Mouse (Mus musculus) heart, postnatal 36 days (tissue): Measurements from ENCODE around the gene Nfic. TPM values are rescaled to one million over a fixed set of nuclear protein-coding genes. Genes with fewer than 3 reads are reported as not detected.

ENCODE experiments used
- DNase-seq, 2 experiments: peaks; one replicate each; pipeline ENCODE4 v3.0.0; 2021 to 2022
- intact Hi-C: fragments of 180-260 bp; cut with DNase I; formaldehyde crosslinking; loops from one replicate; pipeline ENCODE4 v1.15.1; 2025
- total RNA-seq, 2 experiments: library from RNA; stranded (reverse); gene quantifications; 2 replicates each; pipeline ENCODE4 v1.2.3; 2021

Nfic gene
- 100 to 1,000 TPM; 115 to 133 TPM for total RNA-seq

DNA sequence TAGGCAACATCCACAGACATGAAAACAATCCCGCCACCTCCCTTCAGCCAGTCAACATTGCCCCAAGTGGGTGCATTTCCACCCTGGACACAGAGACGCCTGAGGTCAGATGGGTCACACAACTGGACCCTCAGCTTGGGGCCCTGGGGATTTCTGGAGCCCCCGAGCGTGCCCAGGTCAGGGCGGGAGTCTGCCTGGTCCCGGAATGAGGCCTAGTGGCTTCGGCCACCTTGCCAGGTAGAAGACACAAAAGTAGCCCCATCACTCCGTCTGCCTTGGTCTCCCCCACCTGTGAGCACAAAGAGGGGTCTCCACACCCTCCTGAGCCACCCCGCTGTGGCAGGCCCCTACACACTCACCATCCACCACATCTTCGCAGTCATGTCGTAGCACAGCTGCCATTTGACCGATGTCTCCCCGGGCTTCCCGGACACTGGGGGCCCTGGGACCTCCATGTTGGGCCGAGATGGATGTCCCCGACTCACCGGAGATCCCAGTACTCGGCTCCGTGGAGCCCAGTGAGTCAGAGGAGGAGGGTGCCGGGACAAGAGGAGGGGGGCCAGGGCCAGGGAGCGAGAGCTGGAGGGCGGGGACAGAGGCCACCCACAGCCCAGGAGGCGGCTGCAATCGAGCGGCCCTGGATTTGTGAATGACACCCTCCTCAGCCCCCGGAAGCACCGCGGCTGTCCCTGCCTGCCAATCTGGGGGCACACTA is at the start of gene Nfic:
Gene Nfic, minus strand, starts transcription at position 455 of the 715 bp plus-strand sequence.
- intact Hi-C loops, result no loop called here
- no peak for DNase-seq

DNA sequence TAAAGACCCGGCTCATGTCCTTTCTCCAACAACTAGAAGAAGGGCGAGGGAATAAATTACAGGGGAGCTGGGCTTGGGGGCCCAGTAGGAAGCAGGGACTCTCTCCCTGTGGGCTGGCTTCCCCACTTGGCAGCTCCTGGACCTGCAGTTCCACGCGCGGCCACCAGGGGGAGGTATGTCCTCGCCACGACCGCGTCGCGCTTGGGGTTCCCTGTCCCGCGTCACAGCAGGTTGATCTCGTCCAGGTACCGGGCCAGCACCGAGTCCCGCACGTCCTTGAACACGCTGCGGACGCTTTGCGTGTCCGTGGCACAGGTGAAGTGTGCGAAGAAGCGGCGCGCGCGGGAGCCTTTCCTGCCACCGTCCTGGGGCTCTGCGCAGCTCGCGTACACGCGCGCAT is 47.2 kb upstream of the Nfic start:
- intact Hi-C loops, result loop anchor here (1.0 to 5.0 kb wide), 4 partner anchors 24 to 668 kb away; partner anchors contain the start of gene Tle6

DNA sequence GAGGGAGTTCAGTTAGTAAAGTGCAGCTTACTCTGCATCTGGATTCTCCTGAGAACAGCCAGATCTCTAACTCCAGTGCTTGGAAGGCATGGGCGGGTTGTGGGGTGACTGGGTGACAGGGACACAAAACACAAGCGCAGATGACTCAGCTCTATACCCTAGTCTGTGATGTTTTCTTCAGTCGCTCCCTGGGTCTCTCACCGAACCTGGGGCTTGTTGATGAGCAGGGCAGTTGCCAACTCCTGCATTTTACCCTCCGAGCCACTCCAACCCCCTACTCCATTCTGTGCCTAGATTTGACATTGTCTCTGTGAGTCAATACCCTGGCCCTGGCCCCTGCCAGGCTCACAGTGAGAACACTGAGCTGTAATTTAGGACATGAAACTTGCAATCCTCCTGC is 46.4 kb upstream of the Nfic start:
- intact Hi-C loops, result loop anchor here (1.0 to 5.0 kb wide), 4 partner anchors 24 to 669 kb away; partner anchors contain the start of gene Tle6
- no peak for DNase-seq

More for the DNA sequence above, 47.2 kb upstream of the Nfic start:
- DNase-seq, result peak; percentile 92 to 97

DNA sequence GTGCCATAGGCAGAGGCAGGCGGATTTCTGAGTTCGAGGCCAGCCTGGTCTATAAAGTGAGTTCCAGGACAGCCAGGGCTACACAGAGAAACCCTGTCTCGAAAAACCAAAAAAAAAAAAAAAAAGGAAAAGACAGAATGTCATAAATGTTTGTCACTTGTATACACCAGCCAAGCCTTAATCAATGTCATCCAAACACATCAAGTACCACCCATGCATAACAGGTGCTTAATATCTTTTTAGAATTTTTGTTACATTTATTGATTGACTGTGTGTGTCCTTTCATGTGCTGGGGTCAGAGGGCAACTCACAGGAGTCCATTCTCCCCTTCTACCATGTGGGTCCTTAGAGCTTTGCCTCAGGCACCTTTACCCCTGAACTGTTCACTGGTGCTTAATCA is 44.6 kb upstream of the Nfic start, which contains the start of gene S1pr4:
Gene S1pr4, minus strand, starts transcription at position 101 of the 400 bp plus-strand sequence.
- intact Hi-C loops, result loop anchor here (5.0 kb wide), 1 partner anchor 102 kb away; the partner anchor contains the start of gene Tle6
- no peak for DNase-seq

DNA sequence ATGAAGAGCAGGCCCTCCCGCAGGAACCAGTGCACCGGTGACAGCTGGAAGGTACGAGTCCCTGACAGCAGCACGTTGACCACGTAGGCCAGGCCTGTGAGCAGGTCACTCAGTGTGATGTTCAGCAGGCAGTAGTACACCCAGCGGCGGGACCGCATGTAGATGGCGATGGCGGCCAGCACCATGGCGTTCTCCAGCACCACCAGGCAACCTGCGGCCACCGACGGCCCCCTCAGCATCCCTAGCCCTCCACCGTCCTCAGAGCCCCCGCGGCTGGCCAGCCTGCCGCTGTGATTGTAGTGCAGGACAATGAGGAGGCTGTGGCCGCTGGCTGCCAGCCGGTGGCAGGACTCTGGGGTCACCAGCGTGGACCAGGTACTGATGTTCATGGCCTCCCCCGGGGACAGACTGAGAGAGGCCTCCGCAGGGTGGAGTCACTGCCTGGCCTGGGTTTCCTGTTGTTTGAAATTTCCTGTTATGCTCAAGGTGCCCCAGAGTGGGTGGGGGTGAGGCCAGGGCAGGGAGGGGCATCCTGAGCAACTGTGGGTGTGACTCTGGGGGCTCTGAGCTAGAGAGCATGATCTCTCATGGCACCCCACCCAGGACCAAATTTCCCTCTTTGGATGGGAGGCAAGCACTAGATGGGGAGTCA is 43.9 kb upstream of the Nfic start:
- no peak for DNase-seq
- intact Hi-C loops, result loop anchor here (10.0 kb wide), 1 partner anchor 595 kb away; the partner anchor contains the start of gene Timm13

DNA sequence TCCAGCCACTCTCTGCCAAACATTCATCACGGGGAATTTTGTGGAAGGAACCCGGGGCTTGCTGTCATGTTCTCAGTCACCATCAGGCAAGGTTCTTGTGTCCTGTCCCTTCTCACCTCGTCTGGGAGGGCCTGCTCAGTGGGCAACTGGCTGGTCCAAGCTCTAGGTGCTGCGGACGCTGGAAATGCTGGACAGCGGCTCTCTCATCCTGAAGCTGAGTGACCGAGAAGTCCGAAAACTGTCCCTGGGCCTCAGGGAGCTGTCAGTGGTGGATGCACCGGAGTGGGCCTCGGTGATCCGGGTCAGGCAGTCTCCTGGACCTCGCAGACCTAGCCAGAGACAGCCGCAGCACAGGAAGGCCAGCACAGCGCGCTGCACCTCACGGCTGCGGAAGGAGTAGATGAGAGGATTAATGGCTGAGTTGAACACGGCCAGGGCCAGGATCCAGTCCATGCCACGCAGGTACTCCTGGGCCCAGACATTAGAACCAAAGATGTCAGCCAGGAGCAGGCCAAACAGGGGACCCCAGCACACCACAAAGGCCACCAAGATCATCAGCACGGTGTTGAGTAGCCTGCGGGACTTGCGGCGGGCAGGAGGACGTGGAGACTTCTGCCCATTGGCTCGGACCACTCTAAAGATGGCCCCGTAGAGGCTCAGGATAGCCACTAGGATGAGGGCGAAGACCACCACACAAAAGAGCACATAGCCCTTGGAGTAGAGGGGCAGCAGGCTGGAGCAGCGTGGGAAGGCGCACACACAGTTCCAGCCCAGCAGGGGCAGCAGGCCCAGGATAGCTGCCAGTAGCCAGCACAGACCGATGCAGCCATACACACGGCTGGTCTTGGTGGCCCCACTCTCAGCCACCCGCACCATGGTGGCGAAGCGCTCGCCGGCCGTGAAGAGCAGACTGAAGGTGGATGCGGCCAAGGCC is 43.1 kb upstream of the Nfic start:
- intact Hi-C loops, result loop anchor here (10.0 kb wide), 1 partner anchor 594 kb away; the partner anchor contains the start of gene Timm13
- no peak for DNase-seq

DNA sequence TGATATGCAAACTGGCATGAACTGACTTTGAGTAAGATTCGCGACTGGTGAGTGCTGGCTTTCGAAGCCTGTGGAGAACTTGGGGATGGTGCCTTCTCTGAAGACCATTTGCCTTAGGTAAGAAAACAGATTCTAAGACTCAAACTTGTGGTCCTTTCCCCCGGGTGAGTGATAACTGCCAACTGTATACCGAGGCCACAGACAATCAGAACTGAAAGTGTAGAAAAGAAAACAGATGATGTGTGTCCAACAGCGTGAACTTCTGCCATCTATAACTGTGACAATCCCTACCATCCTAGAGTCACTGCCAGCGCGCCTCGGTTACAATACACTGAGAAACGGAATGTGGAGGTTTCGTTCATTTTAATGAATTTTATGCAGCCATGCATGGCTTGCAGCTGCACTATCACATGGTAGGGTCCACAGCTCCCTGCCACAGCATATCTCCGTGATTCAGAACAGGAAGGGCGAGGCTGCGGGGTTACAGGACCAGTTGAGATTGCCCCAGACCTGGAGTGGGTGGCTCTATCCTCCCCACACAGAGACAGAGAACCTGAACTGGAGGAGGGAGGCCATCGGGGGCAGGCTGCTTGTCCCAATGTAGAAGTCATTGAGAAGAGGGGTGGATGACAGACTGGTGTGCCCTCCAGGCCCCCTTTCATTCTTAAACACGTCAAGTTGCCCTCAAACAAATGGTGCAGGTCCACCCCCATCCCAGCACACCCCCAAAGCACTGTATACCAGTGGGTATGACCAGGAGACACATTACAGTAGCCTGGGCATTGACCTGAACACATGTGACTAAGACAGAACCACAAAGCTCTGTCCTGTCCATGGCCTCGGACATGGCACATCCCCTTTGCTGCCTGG is 42.2 kb upstream of the Nfic start:
- intact Hi-C loops, result loop anchor here (10.0 kb wide), 1 partner anchor 593 kb away; the partner anchor contains the start of gene Timm13
- DNase-seq, result no peak

DNA sequence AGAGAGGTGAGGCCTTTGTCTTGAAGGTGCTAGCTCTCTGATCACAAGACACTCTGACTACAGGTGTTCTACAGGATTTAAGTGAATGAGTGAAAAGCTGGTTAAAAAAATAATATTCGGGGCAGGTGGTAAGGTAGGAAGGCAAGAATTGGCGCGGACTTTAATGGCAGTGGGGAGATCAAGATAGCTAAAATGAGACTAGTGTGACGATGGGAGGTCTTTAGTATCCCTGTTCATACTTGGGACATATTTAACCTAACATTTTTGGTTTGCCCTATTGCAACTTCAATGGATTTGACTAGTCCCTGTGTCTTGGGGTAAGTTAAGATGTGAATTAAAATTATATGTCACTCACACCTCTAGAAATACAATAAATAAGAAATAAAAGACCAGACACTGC is 41.5 kb upstream of the Nfic start:
- no peak for DNase-seq
- intact Hi-C loops, result loop anchor here (10.0 kb wide), 1 partner anchor 592 kb away; the partner anchor contains the start of gene Timm13

DNA sequence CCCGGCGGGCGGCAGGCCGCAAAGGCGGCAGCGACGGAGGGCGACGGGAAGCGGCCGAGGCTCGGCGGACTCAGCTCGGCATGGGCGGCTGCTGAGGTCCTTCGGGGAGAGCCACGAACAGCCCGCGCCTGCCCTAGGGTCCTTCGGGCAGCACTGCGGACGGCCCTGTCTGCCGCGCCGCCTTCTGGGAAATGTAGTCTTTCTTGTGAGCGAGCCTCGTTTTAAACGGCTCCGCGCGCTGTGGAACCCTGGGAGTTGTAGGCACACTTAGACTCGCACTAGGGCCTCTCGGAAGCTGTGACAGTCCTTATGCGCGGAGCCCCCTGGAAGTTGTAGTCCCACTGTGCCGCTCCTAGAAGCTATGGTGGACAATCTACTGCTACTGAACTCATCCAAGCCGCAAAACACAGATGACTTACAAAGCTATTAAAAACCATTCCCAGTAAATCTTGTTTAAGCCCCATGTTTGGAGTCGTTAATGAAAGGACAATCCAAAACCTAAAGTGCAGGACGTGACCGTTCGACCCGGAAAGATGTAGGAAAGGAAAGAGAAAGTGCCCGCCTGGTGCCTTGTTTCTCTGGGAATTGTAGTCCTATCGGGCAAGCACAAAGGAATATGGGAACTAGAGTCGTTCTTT is 40.9 kb upstream of the Nfic start, which contains the start of gene Ncln:
Gene Ncln, minus strand, starts transcription at position 129 of the 638 bp plus-strand sequence.
- intact Hi-C loops, result loop anchor here (10.0 kb wide), 1 partner anchor 592 kb away; the partner anchor contains the start of gene Timm13
- peak; percentile 97 to 98 for DNase-seq

DNA sequence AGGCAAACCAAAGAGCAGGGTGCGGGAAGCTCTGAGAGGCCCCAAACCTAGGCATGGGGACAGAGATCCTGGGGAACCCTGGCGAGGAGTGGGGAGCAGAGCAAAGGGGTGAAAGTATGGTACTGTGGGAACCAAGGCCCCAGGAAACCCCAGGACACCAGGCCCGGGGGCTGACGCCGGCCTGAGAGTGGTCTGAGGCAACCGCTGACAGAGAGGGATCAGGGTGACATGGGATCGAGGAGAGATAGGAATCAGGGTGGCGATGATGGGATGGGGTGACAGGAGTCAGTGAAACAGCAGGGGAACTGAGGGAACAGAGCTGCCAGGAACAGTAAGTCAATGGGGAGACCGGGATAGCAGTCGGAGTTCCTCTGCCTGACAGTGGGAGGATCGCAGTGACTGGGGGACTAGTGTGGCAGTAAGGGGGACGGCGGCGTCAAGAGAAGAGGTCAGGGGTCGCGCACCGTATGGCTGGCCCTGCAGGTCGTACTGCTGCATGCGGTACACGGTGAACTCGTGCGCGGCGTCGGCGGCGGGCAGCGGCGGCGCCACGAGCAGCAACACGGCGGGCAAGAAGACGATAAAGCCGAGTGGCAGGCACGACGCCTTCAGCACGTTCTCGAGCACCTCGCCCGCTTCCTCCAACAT is 40.3 kb upstream of the Nfic start:
- intact Hi-C loops, result loop anchor here (10.0 kb wide), 1 partner anchor 591 kb away; the partner anchor contains the start of gene Timm13
- no peak for DNase-seq

DNA sequence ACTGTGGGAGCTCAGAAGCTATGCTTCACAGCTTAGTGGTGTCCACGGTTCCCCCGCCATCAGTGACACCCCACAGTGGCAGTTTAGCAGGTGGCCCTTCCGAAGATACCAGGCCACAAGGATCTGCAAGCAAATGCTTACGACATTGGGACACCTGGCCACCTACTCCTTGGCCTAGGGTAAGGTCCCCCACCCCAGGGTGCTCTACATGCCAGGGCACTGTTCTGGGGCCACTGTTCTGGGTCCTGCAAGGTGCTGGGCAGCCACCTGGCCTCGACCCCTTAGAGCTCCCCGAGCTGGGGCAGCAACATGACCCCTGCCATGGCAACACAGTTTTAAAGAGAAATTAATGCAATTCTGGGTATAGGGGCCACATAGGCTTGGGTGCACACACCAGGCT is 39.7 kb upstream of the Nfic start:
- no peak for DNase-seq
- intact Hi-C loops, result loop anchor here (10.0 kb wide), 1 partner anchor 590 kb away; the partner anchor contains the start of gene Timm13

DNA sequence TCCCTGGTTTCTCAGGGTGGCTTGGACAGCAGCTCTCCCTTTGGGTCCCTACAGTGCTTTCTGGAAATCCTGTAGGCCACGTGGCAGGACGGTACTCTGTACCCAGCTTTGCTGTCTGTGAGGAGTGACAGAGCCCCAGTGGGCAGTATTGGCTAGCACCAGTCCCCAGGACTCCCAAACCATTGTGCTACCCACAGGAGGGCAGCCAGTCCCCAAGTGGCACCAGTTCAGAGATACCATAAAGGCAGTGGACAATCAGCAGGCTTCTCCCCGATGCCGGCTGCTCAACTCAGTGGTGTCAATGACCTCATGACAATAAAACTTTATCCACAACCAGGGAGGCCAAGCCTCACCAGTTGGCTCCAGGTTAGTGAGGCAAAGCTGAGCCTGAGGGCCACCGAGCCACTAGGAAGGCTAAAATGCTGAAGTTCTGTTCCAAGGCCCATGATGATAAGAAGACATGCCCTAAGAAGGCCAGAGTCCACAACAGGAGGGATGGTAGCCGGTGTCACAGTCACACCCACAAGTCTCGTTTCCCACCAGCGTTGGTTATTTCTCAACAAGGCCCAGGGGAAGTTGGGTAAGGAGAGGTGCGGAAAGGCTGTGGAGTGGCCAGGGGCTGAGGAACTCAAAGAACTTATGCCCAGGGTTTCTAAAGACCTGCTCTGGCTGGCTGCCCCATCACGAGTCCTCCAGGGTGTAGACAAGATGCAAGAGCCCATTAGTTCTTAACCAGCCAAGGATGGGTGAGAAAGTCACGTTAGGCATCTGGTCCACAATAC is 39.0 kb upstream of the Nfic start:
- no peak for DNase-seq
- intact Hi-C loops, result loop anchor here (10.0 kb wide), 1 partner anchor 590 kb away; the partner anchor contains the start of gene Timm13

DNA sequence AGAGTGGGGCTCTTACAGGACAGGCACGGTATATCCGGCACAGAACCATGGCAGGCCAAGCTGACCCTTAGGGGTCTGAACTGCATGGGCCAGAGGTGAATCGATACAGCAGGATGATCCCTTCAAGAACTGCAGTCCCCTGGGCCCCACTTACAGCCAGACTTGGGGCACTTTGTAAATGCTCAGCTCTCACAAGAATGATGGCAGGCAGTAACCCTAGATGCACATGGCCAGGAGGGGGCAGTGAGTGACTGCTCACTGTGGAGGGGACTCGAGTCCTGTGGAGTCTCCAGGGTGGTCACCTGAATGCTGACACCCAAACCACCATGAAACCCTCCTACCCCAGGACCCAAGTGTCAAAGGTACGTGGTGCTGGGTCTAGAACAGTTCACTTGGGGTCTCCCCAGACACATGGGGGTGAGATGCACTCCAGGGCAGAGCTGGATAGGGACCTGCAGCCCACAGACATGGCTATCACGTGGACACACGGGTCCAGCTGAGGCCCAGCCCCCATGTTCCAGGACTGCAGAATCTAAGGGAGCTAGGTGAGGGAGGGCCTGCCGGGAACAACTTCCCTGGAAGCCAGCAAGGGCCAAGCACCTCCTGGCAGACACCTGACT is 38.3 kb upstream of the Nfic start:
- intact Hi-C loops, result loop anchor here (10.0 kb wide), 1 partner anchor 589 kb away; the partner anchor contains the start of gene Timm13
- DNase-seq, result no peak

DNA sequence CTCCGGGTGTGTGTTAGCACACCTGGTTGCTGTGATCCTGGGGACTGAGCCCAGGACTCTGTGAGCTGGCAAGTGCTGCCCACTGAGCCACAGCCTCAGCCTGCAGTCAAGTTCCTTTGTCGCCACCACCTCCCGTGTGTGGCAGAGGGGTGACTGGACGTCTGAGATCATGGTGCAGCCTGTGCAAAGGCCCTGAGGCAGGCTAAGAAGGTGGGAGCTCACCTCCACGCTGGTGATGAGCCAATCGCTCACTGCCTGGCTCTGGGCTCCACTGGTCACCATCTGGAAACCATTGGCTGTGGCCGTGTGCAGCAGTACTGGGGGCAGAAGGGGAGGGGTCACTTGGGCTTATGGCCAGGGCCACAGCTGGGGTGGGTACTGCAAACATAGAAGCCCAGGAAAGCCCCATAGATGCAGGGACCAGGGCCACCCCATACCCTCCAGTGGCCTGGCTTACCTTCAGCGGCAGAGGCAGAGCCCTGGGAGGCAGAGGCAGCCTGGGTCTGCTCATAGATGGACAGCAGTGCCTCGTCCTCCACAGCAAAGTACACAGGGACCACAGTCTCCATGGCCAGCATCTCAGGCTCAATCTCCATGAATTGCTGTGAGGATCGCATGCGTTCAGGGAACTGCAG is 37.3 kb upstream of the Nfic start:
- no peak for DNase-seq
- intact Hi-C loops, result loop anchor here (10.0 kb wide), 1 partner anchor 588 kb away; the partner anchor contains the start of gene Timm13

DNA sequence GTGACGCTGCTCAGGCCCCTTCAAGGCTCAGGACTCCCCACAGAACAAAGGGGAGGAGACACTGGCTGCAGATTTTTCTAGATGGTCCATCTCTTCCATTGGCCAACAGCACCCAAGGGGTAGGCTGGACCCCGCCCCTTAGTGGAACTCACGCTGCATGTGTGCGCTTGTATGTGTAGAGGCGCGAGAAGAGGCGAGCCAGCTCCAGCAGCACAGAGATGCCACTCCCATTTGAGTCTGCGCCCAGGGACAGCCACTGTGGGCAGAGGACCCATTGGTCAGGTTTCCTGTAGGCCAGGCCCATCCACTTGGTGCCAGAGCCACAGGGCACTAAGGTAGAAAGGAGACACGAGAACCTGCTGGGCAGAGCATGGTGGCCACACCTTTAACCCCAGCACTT is 35.6 kb upstream of the Nfic start:
- DNase-seq, result no peak
- intact Hi-C loops, result loop anchor here (10.0 kb wide), 1 partner anchor 586 kb away; the partner anchor contains the start of gene Timm13

DNA sequence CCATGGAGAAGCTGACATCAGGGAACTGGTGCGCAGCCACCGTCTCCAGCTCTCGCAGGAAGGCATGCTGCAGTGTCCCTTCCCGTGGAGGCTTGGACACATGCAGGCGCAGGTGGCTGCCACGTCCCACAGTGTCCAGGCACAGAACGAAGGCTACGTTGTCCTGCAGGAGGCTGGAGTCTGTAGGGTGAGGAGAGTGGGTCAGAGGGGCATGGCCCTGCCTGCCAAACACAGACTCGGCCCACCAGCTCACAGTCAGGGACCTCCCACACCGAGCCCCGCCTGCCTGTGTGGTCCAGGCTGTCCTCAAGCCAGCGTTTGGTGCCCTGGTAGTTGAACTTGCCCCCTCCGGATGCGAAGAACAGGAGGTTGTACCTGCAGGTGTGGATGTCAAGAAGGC is 34.5 kb upstream of the Nfic start:
- no peak for DNase-seq
- intact Hi-C loops, result loop anchor here (10.0 kb wide), 1 partner anchor 585 kb away; the partner anchor contains the start of gene Timm13
